Mouse (Mus musculus): ENCODE measurements around the gene Dnm3. TPM values are rescaled to one million over a fixed set of nuclear protein-coding genes. Genes with fewer than 3 reads are reported as not detected.

The Dnm3 gene
- polyA plus RNA-seq, 1 experiment, result 1.4 TPM

GRCm38 (mm10) chr1:162252869-162253268 is 225.0 kb downstream of the Dnm3 start:
- DNase-seq (ENCODE audit: low read depth), result no peak

GRCm38 (mm10) chr1:162247216-162247615 is 230.6 kb downstream of the Dnm3 start:
- DNase-seq (ENCODE audit: low read depth), result no peak

- DNase-seq (ENCODE audit: low read depth), result no peak
Measured at GRCm38 (mm10) chr1:162243651-162243990, 234.2 kb downstream of the Dnm3 start.

- no peak for DNase-seq (ENCODE audit: low read depth)
Measured at GRCm38 (mm10) chr1:162242980-162243650, 234.7 kb downstream of the Dnm3 start.

GRCm38 (mm10) chr1:162240720-162241119 is 237.1 kb downstream of the Dnm3 start:
- DNase-seq (ENCODE audit: low read depth), result no peak

GRCm38 (mm10) chr1:162238646-162239045 is 239.2 kb downstream of the Dnm3 start:
- no peak for DNase-seq (ENCODE audit: low read depth)

GRCm38 (mm10) chr1:162236624-162237159 is 241.1 kb downstream of the Dnm3 start:
- DNase-seq (ENCODE audit: low read depth), result no peak

GRCm38 (mm10) chr1:162225621-162226147 is 252.2 kb downstream of the Dnm3 start:
- no peak for DNase-seq (ENCODE audit: low read depth)

GRCm38 (mm10) chr1:162224817-162225605 is 252.8 kb downstream of the Dnm3 start:
- DNase-seq (ENCODE audit: low read depth), result no peak

GRCm38 (mm10) chr1:162224061-162224460 is 253.8 kb downstream of the Dnm3 start:
- DNase-seq (ENCODE audit: low read depth), result no peak

GRCm38 (mm10) chr1:162223258-162223940 is 254.4 kb downstream of the Dnm3 start:
- DNase-seq (ENCODE audit: low read depth), result no peak

- no peak for DNase-seq (ENCODE audit: low read depth)
Measured at GRCm38 (mm10) chr1:162222353-162222752, 255.5 kb downstream of the Dnm3 start.

GRCm38 (mm10) chr1:162221801-162222301 is 256.0 kb downstream of the Dnm3 start:
- no peak for DNase-seq (ENCODE audit: low read depth)

- no peak for DNase-seq (ENCODE audit: low read depth)
Measured at GRCm38 (mm10) chr1:162220891-162221290, 256.9 kb downstream of the Dnm3 start.

GRCm38 (mm10) chr1:162219781-162220180 is 258.1 kb downstream of the Dnm3 start:
- DNase-seq (ENCODE audit: low read depth), result no peak

- no peak for DNase-seq (ENCODE audit: low read depth)
Measured at GRCm38 (mm10) chr1:162218530-162219180, 259.2 kb downstream of the Dnm3 start.

GRCm38 (mm10) chr1:162217340-162217974 is 260.4 kb downstream of the Dnm3 start:
- no peak for DNase-seq (ENCODE audit: low read depth)

- DNase-seq (ENCODE audit: low read depth), result no peak
Measured at GRCm38 (mm10) chr1:162216656-162217055, 261.2 kb downstream of the Dnm3 start.

GRCm38 (mm10) chr1:162215743-162216142 is 262.1 kb downstream of the Dnm3 start:
- no peak for DNase-seq (ENCODE audit: low read depth)

- DNase-seq (ENCODE audit: low read depth), result no peak
Measured at GRCm38 (mm10) chr1:162213066-162213465, 264.8 kb downstream of the Dnm3 start.

- DNase-seq (ENCODE audit: low read depth), result no peak
Measured at GRCm38 (mm10) chr1:162210529-162210928, 267.3 kb downstream of the Dnm3 start.
